Mouse (Mus musculus): ENCODE results near the gene Prpf6. TPM values are rescaled to one million over a fixed set of nuclear protein-coding genes. Genes with fewer than 3 reads are reported as not detected.

The Prpf6 gene
- 80.1 and 80.4 TPM in 2 replicates for polyA plus RNA-seq (2011; ENCODE audit: insufficient read depth, insufficient read length, low read depth, missing spikeins)

DNA sequence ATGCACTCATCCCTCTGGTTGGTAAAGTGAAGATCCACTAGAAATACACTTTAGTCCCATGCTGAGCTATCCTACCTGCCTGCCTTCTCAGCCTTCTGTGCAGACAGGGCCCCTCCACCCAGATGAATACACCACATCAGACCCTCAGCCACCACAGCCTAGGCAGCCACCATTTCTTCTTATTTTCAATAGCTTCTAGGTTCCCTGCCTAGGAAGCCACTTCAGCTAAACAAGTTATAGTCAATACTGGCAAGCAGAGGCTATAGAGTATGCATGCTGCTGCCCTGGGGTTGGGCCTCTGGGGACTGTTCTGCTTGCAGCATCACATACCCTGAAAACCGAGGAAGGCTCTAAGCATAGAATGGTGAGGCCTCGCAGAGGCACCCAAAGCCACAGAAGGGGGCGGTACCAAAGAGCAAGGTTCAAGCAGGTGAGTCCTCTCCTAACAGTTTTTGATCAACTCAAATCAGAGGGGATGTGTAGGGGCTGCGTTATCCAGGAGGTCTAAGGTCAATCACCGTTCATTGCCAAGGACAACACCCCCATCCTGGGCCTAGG lies at the start of gene Prpf6:
Gene Prpf6 (plus strand): TSS at position 341 of the 558 bp plus-strand sequence.
- no peak for TF ChIP-seq POLR2A (IDR thresholded peaks at IDR 0.05; ENCODE audit: insufficient read depth, low read length)
- TF ChIP-seq CTCF (IDR thresholded peaks at IDR 0.05; ENCODE audit: low read depth, low read length): no peak
- no peak for TF ChIP-seq EP300 (IDR thresholded peaks at IDR 0.05; ENCODE audit: insufficient read depth, low read depth, low read length)
- Histone ChIP-seq H3K9me3 (replicated peaks; ENCODE audit: control insufficient read depth, insufficient read depth, low read length, poor library complexity, severe bottlenecking) (no peaks in the 10 kb centered on the region), H3K9ac (ENCODE audit: low read depth, poor library complexity, severe bottlenecking) (peak within 1 kb of the TSS; percentile 98), H3K27ac (ENCODE audit: insufficient read depth, low read length) (no peak within 1 kb of the TSS), H3K27me3 (ENCODE audit: control insufficient read depth, insufficient read depth, low read length, poor library complexity, severe bottlenecking) (no peaks in the 10 kb centered on the region), H3K36me3 (ENCODE audit: control insufficient read depth, insufficient read depth, low read length, poor library complexity, severe bottlenecking) (peaks cover 8% of the 10 kb centered on the region; the same call in 1 of the 2 replicates), H3K4me3 (ENCODE audit: low read depth, low read length) (peak within 1 kb of the TSS; percentile 89), H3K4me1 (ENCODE audit: control insufficient read depth, insufficient read depth, low read length) (no peaks in the 10 kb centered on the region)

- no peak overlapping the region for H3K4me3 ChIP-seq (ENCODE audit: low read depth, low read length)
- H3K4me1 ChIP-seq (ENCODE audit: control insufficient read depth, insufficient read depth, low read length): no peaks in the 10 kb centered on the region
- peaks cover 41% of the 10 kb centered on the region for H3K36me3 ChIP-seq (ENCODE audit: control insufficient read depth, insufficient read depth, low read length, poor library complexity, severe bottlenecking)
- H3K27ac ChIP-seq (ENCODE audit: insufficient read depth, low read length): no peak overlapping the region
- no peaks in the 10 kb centered on the region for H3K27me3 ChIP-seq (ENCODE audit: control insufficient read depth, insufficient read depth, low read length, poor library complexity, severe bottlenecking)
- H3K9ac ChIP-seq (ENCODE audit: low read depth, poor library complexity, severe bottlenecking): no peak overlapping the region
- no peaks in the 10 kb centered on the region for H3K9me3 ChIP-seq (replicated peaks; ENCODE audit: control insufficient read depth, insufficient read depth, low read length, poor library complexity, severe bottlenecking)
- TF ChIP-seq CTCF (IDR thresholded peaks at IDR 0.05; ENCODE audit: low read depth, low read length) (no peak), POLR2A (IDR thresholded peaks at IDR 0.05; ENCODE audit: insufficient read depth, low read length) (no peak), EP300 (IDR thresholded peaks at IDR 0.05; ENCODE audit: insufficient read depth, low read depth, low read length) (no peak)
These were observed 45.5 kb upstream of the Prpf6 start for GRCm38 (mm10) chr2:181546142-181546541.

DNA sequence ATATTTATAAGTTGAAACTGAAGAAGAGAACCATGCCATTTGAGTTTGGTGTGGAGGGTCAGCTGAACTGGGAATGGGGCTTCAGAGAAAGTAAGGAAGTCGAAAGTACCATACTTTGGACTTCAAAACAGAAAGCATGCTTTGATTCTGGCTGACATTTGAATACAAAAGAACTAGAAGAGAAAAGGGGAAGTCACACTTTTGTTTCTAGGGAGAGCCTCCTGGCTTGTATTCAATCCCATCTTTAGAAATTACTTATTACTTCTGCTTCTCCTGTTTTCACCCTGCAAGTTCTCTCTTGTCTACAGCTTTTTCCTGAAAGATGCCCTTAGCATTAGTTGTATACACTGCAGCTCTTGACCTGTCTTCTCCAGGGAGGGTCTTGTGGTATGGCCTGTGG lies 43.4 kb upstream of the Prpf6 start:
- H3K36me3 ChIP-seq (ENCODE audit: control insufficient read depth, insufficient read depth, low read length, poor library complexity, severe bottlenecking): peaks cover 51% of the 10 kb centered on the region
- H3K27ac ChIP-seq (ENCODE audit: insufficient read depth, low read length): no peak overlapping the region
- no peak for TF ChIP-seq EP300 (IDR thresholded peaks at IDR 0.05; ENCODE audit: insufficient read depth, low read depth, low read length)
- TF ChIP-seq CTCF (IDR thresholded peaks at IDR 0.05; ENCODE audit: low read depth, low read length): no peak
- TF ChIP-seq POLR2A (IDR thresholded peaks at IDR 0.05; ENCODE audit: insufficient read depth, low read length): no peak
- no peaks in the 10 kb centered on the region for H3K27me3 ChIP-seq (ENCODE audit: control insufficient read depth, insufficient read depth, low read length, poor library complexity, severe bottlenecking)
- no peaks in the 10 kb centered on the region for H3K4me1 ChIP-seq (ENCODE audit: control insufficient read depth, insufficient read depth, low read length)
- H3K9me3 ChIP-seq (replicated peaks; ENCODE audit: control insufficient read depth, insufficient read depth, low read length, poor library complexity, severe bottlenecking): no peaks in the 10 kb centered on the region
- H3K9ac ChIP-seq (ENCODE audit: low read depth, poor library complexity, severe bottlenecking): no peak overlapping the region
- H3K4me3 ChIP-seq (ENCODE audit: low read depth, low read length): no peak overlapping the region

DNA sequence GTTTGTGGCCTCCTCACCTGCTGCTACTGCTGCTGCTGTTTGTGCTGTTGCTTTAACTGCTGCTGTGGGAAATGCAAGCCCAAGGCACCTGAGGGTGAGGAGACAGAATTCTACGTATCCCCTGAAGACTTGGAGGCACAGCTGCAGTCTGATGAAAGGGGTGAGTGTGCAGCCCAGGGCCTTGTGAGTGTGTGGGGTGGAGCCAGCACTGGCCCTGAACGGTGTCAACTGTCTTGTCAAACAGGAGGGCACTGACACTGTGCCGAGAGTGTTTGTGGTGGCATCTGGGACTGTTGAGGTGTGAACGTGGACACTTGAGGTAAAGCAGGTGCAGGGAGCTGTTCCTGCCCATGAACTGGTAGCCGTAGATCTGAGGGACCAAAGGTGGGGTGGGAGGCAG lies 43.0 kb upstream of the Prpf6 start:
- Histone ChIP-seq H3K36me3 (ENCODE audit: control insufficient read depth, insufficient read depth, low read length, poor library complexity, severe bottlenecking) (peaks cover 51% of the 10 kb centered on the region), H3K4me3 (ENCODE audit: low read depth, low read length) (no peak overlapping the region), H3K9ac (ENCODE audit: low read depth, poor library complexity, severe bottlenecking) (no peak overlapping the region), H3K27me3 (ENCODE audit: control insufficient read depth, insufficient read depth, low read length, poor library complexity, severe bottlenecking) (no peaks in the 10 kb centered on the region), H3K4me1 (ENCODE audit: control insufficient read depth, insufficient read depth, low read length) (no peaks in the 10 kb centered on the region), H3K27ac (ENCODE audit: insufficient read depth, low read length) (no peak overlapping the region), H3K9me3 (replicated peaks; ENCODE audit: control insufficient read depth, insufficient read depth, low read length, poor library complexity, severe bottlenecking) (no peaks in the 10 kb centered on the region)
- TF ChIP-seq POLR2A (IDR thresholded peaks at IDR 0.05; ENCODE audit: insufficient read depth, low read length) (no peak), EP300 (IDR thresholded peaks at IDR 0.05; ENCODE audit: insufficient read depth, low read depth, low read length) (no peak), CTCF (IDR thresholded peaks at IDR 0.05; ENCODE audit: low read depth, low read length) (no peak)

GRCm38 (mm10) chr2:181550233-181550632 lies 41.4 kb upstream of the Prpf6 start:
- no peak overlapping the region for H3K9ac ChIP-seq (ENCODE audit: low read depth, poor library complexity, severe bottlenecking)
- no peak overlapping the region for H3K27ac ChIP-seq (ENCODE audit: insufficient read depth, low read length)
- TF ChIP-seq POLR2A (IDR thresholded peaks at IDR 0.05; ENCODE audit: insufficient read depth, low read length) (no peak), CTCF (IDR thresholded peaks at IDR 0.05; ENCODE audit: low read depth, low read length) (no peak), EP300 (IDR thresholded peaks at IDR 0.05; ENCODE audit: insufficient read depth, low read depth, low read length) (no peak)
- H3K36me3 ChIP-seq (ENCODE audit: control insufficient read depth, insufficient read depth, low read length, poor library complexity, severe bottlenecking): peaks cover 51% of the 10 kb centered on the region
- H3K9me3 ChIP-seq (replicated peaks; ENCODE audit: control insufficient read depth, insufficient read depth, low read length, poor library complexity, severe bottlenecking): no peaks in the 10 kb centered on the region
- no peaks in the 10 kb centered on the region for H3K4me1 ChIP-seq (ENCODE audit: control insufficient read depth, insufficient read depth, low read length)
- no peak overlapping the region for H3K4me3 ChIP-seq (ENCODE audit: low read depth, low read length)
- H3K27me3 ChIP-seq (ENCODE audit: control insufficient read depth, insufficient read depth, low read length, poor library complexity, severe bottlenecking): no peaks in the 10 kb centered on the region

DNA sequence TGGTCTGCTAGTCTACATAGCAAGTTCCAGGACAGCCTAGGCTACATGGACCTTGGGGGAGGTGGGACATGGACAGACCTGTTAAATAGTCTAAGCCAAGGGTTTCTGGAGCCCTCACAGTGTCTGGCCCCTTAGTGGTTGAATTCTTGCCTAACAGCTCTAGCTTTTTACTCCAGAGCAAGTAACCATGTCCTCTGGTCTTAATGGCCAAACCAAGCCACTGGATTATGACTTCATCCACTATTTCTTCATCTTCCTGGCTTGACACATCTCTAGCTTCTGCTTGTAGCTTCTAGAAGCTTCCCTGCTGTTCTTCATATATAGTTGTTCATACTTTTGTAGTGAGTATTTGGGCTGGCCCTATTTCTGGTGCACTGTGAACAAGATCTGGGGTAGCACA lies 37.9 kb upstream of the Prpf6 start:
- TF ChIP-seq CTCF (IDR thresholded peaks at IDR 0.05; ENCODE audit: low read depth, low read length): no peak
- no peaks in the 10 kb centered on the region for H3K4me1 ChIP-seq (ENCODE audit: control insufficient read depth, insufficient read depth, low read length)
- H3K27me3 ChIP-seq (ENCODE audit: control insufficient read depth, insufficient read depth, low read length, poor library complexity, severe bottlenecking): no peaks in the 10 kb centered on the region
- H3K9me3 ChIP-seq (replicated peaks; ENCODE audit: control insufficient read depth, insufficient read depth, low read length, poor library complexity, severe bottlenecking): no peaks in the 10 kb centered on the region
- H3K9ac ChIP-seq (ENCODE audit: low read depth, poor library complexity, severe bottlenecking): no peak overlapping the region
- H3K27ac ChIP-seq (ENCODE audit: insufficient read depth, low read length): no peak overlapping the region
- no peak overlapping the region for H3K4me3 ChIP-seq (ENCODE audit: low read depth, low read length)
- H3K36me3 ChIP-seq (ENCODE audit: control insufficient read depth, insufficient read depth, low read length, poor library complexity, severe bottlenecking): peaks cover 29% of the 10 kb centered on the region

Measured in ES-Bruce4 (cell line).